In the genomic region with DNA sequence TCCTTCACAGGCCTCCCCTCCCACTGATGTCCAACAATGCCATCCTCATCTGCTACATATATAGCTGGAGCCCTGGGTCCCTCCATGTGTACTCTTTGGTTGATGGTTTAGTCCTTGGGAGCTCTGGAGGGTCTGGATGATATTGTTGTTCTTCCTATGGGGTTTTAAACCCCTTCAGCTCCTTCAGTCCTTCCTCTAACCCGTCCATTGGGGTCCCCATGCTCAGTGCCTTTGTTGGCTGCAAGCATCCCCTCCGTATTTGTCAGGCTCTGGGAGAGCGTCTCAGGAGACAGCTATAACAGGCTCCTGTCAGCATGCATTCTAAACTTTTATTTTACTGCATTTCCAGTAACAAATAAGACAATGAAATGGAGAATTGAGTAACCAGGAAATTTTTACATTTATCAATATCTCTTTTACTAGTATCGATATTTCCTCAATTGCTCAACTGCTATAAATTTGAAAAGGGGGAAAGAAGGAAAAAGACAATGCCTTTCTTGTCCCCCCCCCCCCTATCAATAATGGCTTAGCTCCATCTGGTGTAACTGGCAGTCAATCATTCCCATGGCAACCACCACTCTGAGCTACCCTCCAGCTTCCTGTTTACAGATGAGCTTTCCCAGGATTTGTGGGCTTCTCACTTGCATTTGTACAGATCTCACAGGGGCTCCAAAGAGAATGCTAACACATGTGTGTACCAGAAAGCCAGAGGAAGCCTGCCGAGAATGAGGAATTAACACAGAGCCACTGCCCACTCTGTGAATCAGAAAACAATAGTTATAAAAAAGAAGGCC, we compare ENCODE assay signal across 14 mouse cellular contexts.
DNase-seq lines count a peak whose midpoint lies in the region; ATAC-seq and TF ChIP-seq lines count a peak whose summit lies in the region.
"Had no signal": no experiment of that assay in that cellular context is flagged by ENCODE, and none has a peak within 500 bp of the region (broad histone marks: within the 10 kb centered on the region; RNA-seq: fewer than 3 reads in every experiment).

No protein-coding gene starts in this region.

- WGBS in embryonic facial prominence, embryonic 11.5 days, result 41% methylated on average over 5 of the region's 5 CpGs
- 48% methylated on average over 5 of the region's 5 CpGs for WGBS in hindbrain, embryonic 10.5 days
- 16% methylated on average over 5 of the region's 5 CpGs for WGBS in neural tube, embryonic 14.5 days

- H3K9ac ChIP-seq in embryonic facial prominence, embryonic 11.5 days (replicated peaks; ENCODE audit: low read length), result no peak overlapping the region
- no peak overlapping the region for H3K9ac ChIP-seq in neural tube, embryonic 14.5 days (replicated peaks; ENCODE audit: low read depth, low read length)
- H3K9ac ChIP-seq: heart, embryonic 13.5 days; limb, embryonic 13.5 days; lung, embryonic 15.5 days; stomach, embryonic 15.5 days had no signal

- no peak overlapping the region for H3K4me3 ChIP-seq in embryonic facial prominence, embryonic 11.5 days (ENCODE audit: low read depth, low read length)
- H3K4me3 ChIP-seq in hindbrain, embryonic 10.5 days, result no peak overlapping the region
- H3K4me3 ChIP-seq in neural tube, embryonic 14.5 days (ENCODE audit: low read depth, low read length), result no peak overlapping the region
- H3K4me3 ChIP-seq in gastrocnemius, adult 2 months, result no peak overlapping the region
- H3K4me3 ChIP-seq: heart, embryonic 13.5 days; limb, embryonic 13.5 days; lung, embryonic 15.5 days; stomach, embryonic 15.5 days had no signal

- H3K27ac ChIP-seq in embryonic facial prominence, embryonic 11.5 days (replicated peaks; ENCODE audit: low read depth, low read length), result no peak overlapping the region
- H3K27ac ChIP-seq in hindbrain, embryonic 10.5 days, result peak overlapping the region; percentile 84
- peak overlapping the region; percentile 72 for H3K27ac ChIP-seq in neural tube, embryonic 14.5 days (ENCODE audit: low read depth, low read length)
- H3K27ac ChIP-seq in gastrocnemius, adult 2 months, result no peak overlapping the region
- H3K27ac ChIP-seq: heart, embryonic 13.5 days; limb, embryonic 13.5 days; lung, embryonic 15.5 days; stomach, embryonic 15.5 days had no signal

- DNase-seq in embryonic facial prominence, embryonic 11.5 days (ENCODE audit: low spot score), result peak; percentile 34
- peak; percentile 30 for DNase-seq in hindbrain, embryonic 10.5 days (ENCODE audit: low spot score)
- DNase-seq in mesoderm, embryonic 11.5 days (ENCODE audit: low read depth, low spot score), result peak; percentile 39
- no peak for DNase-seq in thymus, postnatal 25 days
- DNase-seq in cerebellum, postnatal 14 days, result no peak
- DNase-seq in gastrocnemius, adult 2 months, result no peak
- DNase-seq in right cerebral cortex, postnatal 4 days, result no peak
- DNase-seq: right cerebral cortex, postnatal 25 days had no signal

- no peak for TF ChIP-seq CTCF in gastrocnemius, adult 2 months (IDR thresholded peaks at IDR 0.05)

- no peak; the same call in 1 of the 2 replicates for ATAC-seq in embryonic facial prominence, embryonic 11.5 days (replicated peaks; ENCODE audit: insufficient number of reproducible peaks, low FRiP score, low TSS enrichment, low read depth)
- ATAC-seq in neural tube, embryonic 14.5 days (ENCODE audit: low read depth), result peak; percentile 94
- ATAC-seq: intestine, postnatal 0 days had no signal

- H3K4me1 ChIP-seq in embryonic facial prominence, embryonic 11.5 days (ENCODE audit: control insufficient read depth, insufficient read depth, low read length), result no peaks in the 10 kb centered on the region
- peaks cover 14% of the 10 kb centered on the region for H3K4me1 ChIP-seq in hindbrain, embryonic 10.5 days (replicated peaks)
- no peaks in the 10 kb centered on the region; the same call in 1 of the 2 replicates for H3K4me1 ChIP-seq in neural tube, embryonic 14.5 days (ENCODE audit: control insufficient read depth, insufficient read depth, low read length)
- H3K4me1 ChIP-seq: heart, embryonic 13.5 days; limb, embryonic 13.5 days; lung, embryonic 15.5 days; stomach, embryonic 15.5 days had no signal

- H3K27me3 ChIP-seq in embryonic facial prominence, embryonic 11.5 days (ENCODE audit: control insufficient read depth, insufficient read depth, low read length), result no peaks in the 10 kb centered on the region
- no peaks in the 10 kb centered on the region for H3K27me3 ChIP-seq in hindbrain, embryonic 10.5 days (ENCODE audit: insufficient read depth, poor library complexity, severe bottlenecking)
- H3K27me3 ChIP-seq in neural tube, embryonic 14.5 days (ENCODE audit: control insufficient read depth, insufficient read depth, low read length), result no peaks in the 10 kb centered on the region
- H3K27me3 ChIP-seq: heart, embryonic 13.5 days; limb, embryonic 13.5 days; lung, embryonic 15.5 days; stomach, embryonic 15.5 days had no signal

- H3K4me2 ChIP-seq in embryonic facial prominence, embryonic 11.5 days (ENCODE audit: low read depth, low read length), result no peak overlapping the region
- H3K4me2 ChIP-seq in neural tube, embryonic 14.5 days (ENCODE audit: low read depth, low read length), result no peak overlapping the region
- H3K4me2 ChIP-seq: heart, embryonic 13.5 days; limb, embryonic 13.5 days; lung, embryonic 15.5 days; stomach, embryonic 15.5 days had no signal

- H3K36me3 ChIP-seq in embryonic facial prominence, embryonic 11.5 days (replicated peaks; ENCODE audit: control insufficient read depth, insufficient read depth, low read depth, low read length), result no peaks in the 10 kb centered on the region
- no peaks in the 10 kb centered on the region for H3K36me3 ChIP-seq in hindbrain, embryonic 10.5 days
- H3K36me3 ChIP-seq in neural tube, embryonic 14.5 days (ENCODE audit: control insufficient read depth, insufficient read depth, low read length), result no peaks in the 10 kb centered on the region
- H3K36me3 ChIP-seq: heart, embryonic 13.5 days; limb, embryonic 13.5 days; lung, embryonic 15.5 days; stomach, embryonic 15.5 days had no signal

- H3K9me3 ChIP-seq in embryonic facial prominence, embryonic 11.5 days (replicated peaks; ENCODE audit: control insufficient read depth, low read length), result no peaks in the 10 kb centered on the region
- no peaks in the 10 kb centered on the region for H3K9me3 ChIP-seq in hindbrain, embryonic 10.5 days
- H3K9me3 ChIP-seq in neural tube, embryonic 14.5 days (ENCODE audit: control insufficient read depth, low read length), result no peaks in the 10 kb centered on the region
- H3K9me3 ChIP-seq: heart, embryonic 13.5 days; limb, embryonic 13.5 days; lung, embryonic 15.5 days; stomach, embryonic 15.5 days had no signal

- intact Hi-C loops in gastrocnemius, adult 2 months (cut with DNase I), result no loop called here

Comparison
In these comparisons a context has a peak if more than half of its experiments do, and no peak if none do; other contexts are left out.
1. DNase-seq: peak in embryonic facial prominence, embryonic 11.5 days (single experiment), hindbrain, embryonic 10.5 days (single experiment) and mesoderm, embryonic 11.5 days (single experiment); none in thymus, postnatal 25 days (single experiment), cerebellum, postnatal 14 days (0 of 2), gastrocnemius, adult 2 months (single experiment) and right cerebral cortex, postnatal 4 days (single experiment).
2. H3K27ac ChIP-seq: peak in hindbrain, embryonic 10.5 days (single experiment) and neural tube, embryonic 14.5 days (single experiment); none in embryonic facial prominence, embryonic 11.5 days (single experiment) and gastrocnemius, adult 2 months (single experiment).